Mouse (Mus musculus) limb, embryonic 15.5 days (tissue): Measurements from ENCODE around the gene Gm12169. TPM values are rescaled to one million over a fixed set of nuclear protein-coding genes. Genes with fewer than 3 reads are reported as not detected.
"Not testable (repeated sequence)": the region's sequence is repeated elsewhere in the genome, so short reads cannot be mapped to it uniquely, and the experiment has no call there.

ENCODE experiments used
- ATAC-seq: fragments of 200-750 bp; cut with Nextera tagmentation; 2 replicates; pipeline ENCODE4 v1.8.0; 2017; ENCODE audit warnings: low read depth, moderate TSS enrichment; ENCODE audit not compliant: insufficient number of reproducible peaks, low FRiP score, low TSS enrichment
- H3K27ac ChIP-seq: fragments of 300-500 bp; sonication (generic); 2 replicates; pipeline ENCODE4 v1.5.1; 2015; ENCODE audit warnings: moderate library complexity, mild to moderate bottlenecking, inconsistent platforms
- H3K27me3 ChIP-seq: fragments of 300-500 bp; sonication (generic); 2 replicates; pipeline ENCODE4 v1.6.1; 2015; ENCODE audit warnings: inconsistent platforms
- H3K36me3 ChIP-seq: fragments of 300-500 bp; sonication (generic); 2 replicates; pipeline ENCODE4 v1.6.1; 2015; ENCODE audit warnings: inconsistent platforms
- H3K4me1 ChIP-seq: fragments of 300-500 bp; sonication (generic); 2 replicates; pipeline ENCODE4 v1.6.1; 2015; ENCODE audit warnings: inconsistent platforms
- H3K4me2 ChIP-seq: fragments of 300-500 bp; sonication (generic); 2 replicates; pipeline ENCODE4 v1.6.1; 2015; ENCODE audit warnings: mild to moderate bottlenecking, inconsistent platforms
- H3K4me3 ChIP-seq: fragments of 300-500 bp; sonication (generic); 2 replicates; pipeline ENCODE4 v1.5.1; 2015; ENCODE audit warnings: mild to moderate bottlenecking, inconsistent platforms
- H3K9ac ChIP-seq: fragments of 300-500 bp; sonication (generic); 2 replicates; pipeline ENCODE4 v1.6.1; 2015; ENCODE audit warnings: inconsistent platforms
- H3K9me3 ChIP-seq: fragments of 300-500 bp; sonication (generic); 2 replicates; pipeline ENCODE4 v1.6.1; 2016; ENCODE audit warnings: inconsistent platforms
- WGBS: fragments of 180-500 bp; shearing (Covaris S2); methylation state at CpG from one replicate; pipeline ENCODE4 v1.1.7; 2015; 5-methylcytosine and 5-hydroxymethylcytosine counted together
- polyA plus RNA-seq: library from polyadenylated mRNA; unstranded; fragments of >200 nt; fragmentation: Nextera tagmentation; extraction: Ambion mirVana; gene quantifications from 2 replicates; pipeline ENCODE4 v1.2.1, GENCODE M21; 2015

The Gm12169 gene
- polyA plus RNA-seq = not detected in 2 replicates

DNA sequence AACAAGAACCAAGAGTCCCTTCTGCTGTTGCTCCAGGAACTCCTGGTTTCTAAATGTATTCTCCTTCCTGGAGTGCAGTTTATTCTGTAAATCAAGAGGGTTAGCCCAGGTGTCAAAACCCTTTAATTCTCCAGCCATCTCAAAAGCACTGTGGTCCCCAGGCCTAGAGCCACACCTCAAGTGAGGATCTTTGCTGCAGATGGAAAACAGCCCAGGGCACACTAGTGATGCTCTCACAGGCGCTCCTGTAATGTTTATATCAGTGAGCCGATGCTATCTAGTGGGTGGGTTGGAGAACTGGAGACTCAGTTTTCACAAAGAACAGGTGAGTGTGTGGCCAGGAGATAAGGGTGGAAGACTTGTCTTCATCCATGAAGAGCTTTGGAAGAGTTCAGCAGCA, at the start of gene Gm12169:
Gene Gm12169, plus strand, starts transcription at position 301 of the 400 bp plus-strand sequence.
- ATAC-seq = no peak
- H3K4me3 ChIP-seq = no peak within 1 kb of the TSS
- H3K27ac ChIP-seq = no peak within 1 kb of the TSS
- H3K36me3 ChIP-seq = no peaks in the 10 kb centered on the region
- H3K9me3 ChIP-seq = no peaks in the 10 kb centered on the region
- no peak within 1 kb of the TSS for H3K4me2 ChIP-seq
- H3K4me1 ChIP-seq = no peaks in the 10 kb centered on the region
- no peaks in the 10 kb centered on the region for H3K27me3 ChIP-seq
- 77% methylated on average over 2 of the region's 2 CpGs for WGBS
- no peak within 1 kb of the TSS for H3K9ac ChIP-seq

DNA sequence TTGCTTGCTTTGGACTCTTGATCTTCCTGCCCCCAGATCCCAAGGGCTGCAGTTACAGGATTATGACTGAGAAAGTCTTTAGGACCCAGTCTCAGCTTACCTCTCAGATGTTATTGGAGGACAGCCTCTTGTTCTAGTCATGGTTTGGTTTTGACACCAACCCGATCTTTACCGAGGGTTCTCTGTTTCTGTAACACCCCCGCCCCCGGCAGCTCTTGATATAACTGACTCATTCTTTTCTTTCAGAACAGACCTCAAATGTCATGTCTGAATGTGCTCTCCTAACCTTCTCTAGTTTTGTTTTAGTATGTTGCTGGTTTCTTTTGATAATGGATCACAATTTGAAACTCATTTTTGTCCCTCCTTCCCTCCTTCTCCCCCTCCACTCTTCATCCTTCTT, 49.8 kb upstream of the Gm12169 start:
- H3K9ac ChIP-seq = no peak overlapping the region
- no peaks in the 10 kb centered on the region for H3K9me3 ChIP-seq
- no peak for ATAC-seq
- 85% methylated on average over 4 of the region's 4 CpGs for WGBS
- H3K27ac ChIP-seq = no peak overlapping the region
- no peaks in the 10 kb centered on the region for H3K4me1 ChIP-seq
- no peak overlapping the region for H3K4me3 ChIP-seq
- H3K4me2 ChIP-seq = no peak overlapping the region
- no peaks in the 10 kb centered on the region for H3K27me3 ChIP-seq
- no peaks in the 10 kb centered on the region for H3K36me3 ChIP-seq

GRCm38 (mm10) chr11:46479311-46479710, 44.7 kb upstream of the Gm12169 start:
- no peaks in the 10 kb centered on the region for H3K4me1 ChIP-seq
- WGBS = 82% methylated on average over 9 of the region's 9 CpGs
- no peak overlapping the region for H3K4me3 ChIP-seq
- no peak overlapping the region for H3K9ac ChIP-seq
- H3K4me2 ChIP-seq = no peak overlapping the region
- no peak overlapping the region for H3K27ac ChIP-seq
- no peaks in the 10 kb centered on the region for H3K9me3 ChIP-seq
- no peak for ATAC-seq
- H3K36me3 ChIP-seq = no peaks in the 10 kb centered on the region
- no peaks in the 10 kb centered on the region for H3K27me3 ChIP-seq

DNA sequence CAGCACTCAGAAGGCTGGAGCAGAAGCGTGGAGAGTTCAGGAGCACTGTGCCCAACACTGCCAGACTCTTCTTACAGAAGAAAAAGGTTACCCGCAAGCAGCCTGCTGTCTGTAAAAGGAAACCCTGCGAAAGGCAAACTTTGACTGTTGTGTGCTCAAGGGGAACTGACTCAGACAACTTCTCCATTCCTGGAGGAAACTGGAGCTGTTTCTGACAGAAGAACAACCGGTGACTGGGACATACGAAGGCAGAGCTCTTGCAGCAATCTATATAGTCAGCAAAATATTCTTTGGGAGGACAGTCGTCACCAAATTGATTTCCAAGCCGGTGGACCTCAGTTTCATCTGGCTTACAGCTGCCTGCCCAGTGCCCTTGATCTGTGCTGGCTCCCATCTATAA, 43.5 kb upstream of the Gm12169 start:
- Histone ChIP-seq H3K4me1 (no peaks in the 10 kb centered on the region), H3K9me3 (no peaks in the 10 kb centered on the region), H3K4me3 (no peak overlapping the region), H3K9ac (no peak overlapping the region), H3K27me3 (no peaks in the 10 kb centered on the region), H3K4me2 (no peak overlapping the region), H3K27ac (no peak overlapping the region), H3K36me3 (no peaks in the 10 kb centered on the region)
- no peak for ATAC-seq
- 53% methylated on average over 7 of the region's 7 CpGs for WGBS

- Histone ChIP-seq H3K9ac (no peak overlapping the region), H3K27me3 (no peaks in the 10 kb centered on the region), H3K4me2 (no peak overlapping the region), H3K9me3 (no peaks in the 10 kb centered on the region), H3K4me3 (no peak overlapping the region), H3K36me3 (no peaks in the 10 kb centered on the region), H3K4me1 (no peaks in the 10 kb centered on the region), H3K27ac (no peak overlapping the region)
- ATAC-seq = no peak
- 24% methylated on average over 1 of the region's 1 CpGs for WGBS
These were observed 35.8 kb upstream of the Gm12169 start for GRCm38 (mm10) chr11:46488231-46488630.

DNA sequence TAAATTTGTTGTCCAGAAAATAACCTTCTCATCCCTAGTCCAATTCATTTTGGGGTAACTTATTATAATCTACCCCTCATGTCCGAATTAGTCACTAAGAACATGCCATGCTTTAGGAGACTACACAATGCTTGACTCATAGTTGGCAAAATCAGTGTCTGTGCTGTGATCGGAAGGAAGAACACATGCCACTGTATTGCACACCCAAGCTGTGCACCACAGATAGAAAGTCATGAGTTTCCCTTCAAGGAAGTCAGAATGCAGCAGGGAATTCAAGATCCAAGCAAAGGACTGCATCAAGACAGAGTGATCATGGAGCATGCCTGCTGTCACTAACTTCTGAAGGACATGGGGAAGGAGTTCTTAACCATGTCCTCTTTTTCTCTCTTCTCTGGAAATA, 35.4 kb upstream of the Gm12169 start:
- no peaks in the 10 kb centered on the region for H3K27me3 ChIP-seq
- no peak for ATAC-seq
- H3K36me3 ChIP-seq = no peaks in the 10 kb centered on the region
- H3K9me3 ChIP-seq = no peaks in the 10 kb centered on the region
- no peak overlapping the region for H3K9ac ChIP-seq
- no peaks in the 10 kb centered on the region for H3K4me1 ChIP-seq
- H3K27ac ChIP-seq = no peak overlapping the region
- no peak overlapping the region for H3K4me2 ChIP-seq
- H3K4me3 ChIP-seq = no peak overlapping the region
- WGBS = 82% methylated on average over 2 of the region's 2 CpGs

DNA sequence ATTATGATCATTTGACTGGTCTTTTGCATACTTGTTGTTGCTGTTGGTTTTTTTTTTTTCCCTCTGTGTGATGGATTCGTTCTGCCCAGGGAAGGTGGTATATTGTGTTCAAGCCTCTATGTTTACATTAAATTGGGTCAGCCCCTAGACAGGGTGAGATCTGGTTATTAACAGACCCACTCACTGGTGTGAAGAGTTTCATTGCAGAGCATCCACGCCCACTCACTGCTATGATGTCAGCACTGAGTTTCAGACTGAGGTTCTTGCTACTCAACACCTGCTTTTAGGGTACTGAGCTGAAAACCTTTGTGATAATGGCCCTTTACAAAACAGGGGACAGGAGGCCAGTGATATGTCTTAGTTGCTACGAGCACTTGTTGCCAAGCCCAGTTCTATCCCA, 16.9 kb upstream of the Gm12169 start:
- Histone ChIP-seq H3K36me3 (no peaks in the 10 kb centered on the region), H3K4me2 (no peak overlapping the region), H3K4me3 (no peak overlapping the region), H3K9me3 (no peaks in the 10 kb centered on the region), H3K27me3 (no peaks in the 10 kb centered on the region), H3K27ac (no peak overlapping the region), H3K4me1 (no peaks in the 10 kb centered on the region), H3K9ac (no peak overlapping the region)
- 74% methylated on average over 3 of the region's 3 CpGs for WGBS
- no peak for ATAC-seq

GRCm38 (mm10) chr11:46509900-46510299, 14.1 kb upstream of the Gm12169 start:
- ATAC-seq = no peak
- no peaks in the 10 kb centered on the region for H3K27me3 ChIP-seq
- WGBS = 97% methylated on average over 5 of the region's 5 CpGs

GRCm38 (mm10) chr11:46521341-46521740, 2.7 kb upstream of the Gm12169 start:
- H3K36me3 ChIP-seq, H3K4me3 ChIP-seq, H3K9ac ChIP-seq, ATAC-seq, H3K27ac ChIP-seq, H3K4me2 ChIP-seq, H3K4me1 ChIP-seq, H3K9me3 ChIP-seq, H3K27me3 ChIP-seq: not testable (repeated sequence)
- 80% methylated on average over 5 of the region's 5 CpGs for WGBS

More at GRCm38 (mm10) chr11:46509900-46510299, 14.1 kb upstream of the Gm12169 start:
- Histone ChIP-seq H3K27ac (no peak overlapping the region), H3K36me3 (no peaks in the 10 kb centered on the region), H3K9ac (no peak overlapping the region), H3K9me3 (no peaks in the 10 kb centered on the region), H3K4me2 (no peak overlapping the region), H3K4me3 (no peak overlapping the region), H3K4me1 (no peaks in the 10 kb centered on the region)

DNA sequence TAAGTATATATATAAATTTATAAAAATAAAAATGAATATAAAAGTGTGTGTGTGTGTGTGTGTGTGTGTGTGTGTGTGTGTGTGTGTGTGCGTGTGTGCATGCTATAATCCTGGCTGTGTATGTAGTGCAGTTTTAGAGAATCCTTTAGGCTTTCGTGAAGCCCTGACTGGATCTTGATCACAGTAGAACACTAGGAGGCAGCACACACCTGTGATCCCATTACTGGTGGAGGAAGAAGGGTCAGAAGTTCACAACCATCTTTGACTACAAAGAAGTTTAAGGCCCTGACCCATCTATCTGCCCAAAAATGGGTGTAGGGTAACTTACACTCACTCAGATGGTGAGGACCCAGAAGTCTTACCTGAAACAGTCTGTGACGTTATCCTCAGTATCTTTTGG, 1.3 kb upstream of the Gm12169 start:
- H3K4me3 ChIP-seq = no peak overlapping the region
- no peaks in the 10 kb centered on the region for H3K36me3 ChIP-seq
- ATAC-seq = no peak
- WGBS = 83% methylated on average over 3 of the region's 3 CpGs
- no peak overlapping the region for H3K9ac ChIP-seq
- no peak overlapping the region for H3K27ac ChIP-seq
- H3K4me2 ChIP-seq = no peak overlapping the region
- H3K27me3 ChIP-seq = no peaks in the 10 kb centered on the region
- H3K9me3 ChIP-seq = no peaks in the 10 kb centered on the region
- H3K4me1 ChIP-seq = no peaks in the 10 kb centered on the region

GRCm38 (mm10) chr11:46530149-46530548, 6.1 kb downstream of the Gm12169 start:
- no peak overlapping the region for H3K4me2 ChIP-seq
- H3K36me3 ChIP-seq = no peaks in the 10 kb centered on the region
- H3K4me3 ChIP-seq = no peak overlapping the region
- no peak overlapping the region for H3K27ac ChIP-seq
- no peaks in the 10 kb centered on the region for H3K9me3 ChIP-seq
- no peak overlapping the region for H3K9ac ChIP-seq
- no peak for ATAC-seq
- WGBS = 62% methylated on average over 4 of the region's 4 CpGs
- H3K27me3 ChIP-seq = no peaks in the 10 kb centered on the region
- H3K4me1 ChIP-seq = no peaks in the 10 kb centered on the region

DNA sequence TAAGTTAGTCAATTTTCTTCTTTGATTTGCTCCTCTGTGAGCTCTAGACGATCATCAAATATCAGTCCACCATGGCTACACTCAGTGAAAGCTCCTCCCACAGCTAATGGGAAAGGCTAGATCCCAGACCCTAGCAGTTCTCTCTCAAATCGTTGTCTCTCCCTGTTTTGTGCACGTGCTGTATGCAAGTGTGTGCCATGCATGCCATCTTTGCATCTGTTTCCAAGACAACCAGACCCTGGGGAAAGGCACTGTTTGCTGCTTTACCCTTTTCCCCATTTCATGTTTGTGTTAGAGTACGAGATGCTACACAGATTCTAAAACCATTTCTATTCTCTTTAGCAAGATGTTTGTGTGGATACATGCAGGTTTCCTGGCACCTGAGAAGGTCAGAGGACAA, 13.0 kb downstream of the Gm12169 start:
- no peak for ATAC-seq
- Histone ChIP-seq H3K27ac (no peak overlapping the region), H3K4me1 (no peaks in the 10 kb centered on the region), H3K4me3 (no peak overlapping the region), H3K9me3 (no peaks in the 10 kb centered on the region), H3K4me2 (no peak overlapping the region), H3K27me3 (no peaks in the 10 kb centered on the region), H3K9ac (no peak overlapping the region), H3K36me3 (no peaks in the 10 kb centered on the region)
- WGBS = 74% methylated on average over 4 of the region's 4 CpGs

- H3K4me2 ChIP-seq = no peak overlapping the region
- H3K9me3 ChIP-seq = no peaks in the 10 kb centered on the region
- H3K4me1 ChIP-seq = no peaks in the 10 kb centered on the region
- H3K27me3 ChIP-seq = no peaks in the 10 kb centered on the region
- WGBS = 69% methylated on average over 2 of the region's 2 CpGs
- no peak for ATAC-seq
- H3K4me3 ChIP-seq = no peak overlapping the region
- no peaks in the 10 kb centered on the region for H3K36me3 ChIP-seq
- H3K9ac ChIP-seq = no peak overlapping the region
- H3K27ac ChIP-seq = no peak overlapping the region
These were observed 19.5 kb downstream of the Gm12169 start for GRCm38 (mm10) chr11:46543530-46543929.
